Mouse (Mus musculus) lung, postnatal 36 days (tissue): ENCODE data around the gene Sidt1.
"Not testable (repeated sequence)": the region's sequence is repeated elsewhere in the genome, so short reads cannot be mapped to it uniquely, and the experiment has no call there.

Experiments used
- DNase-seq: peaks from one replicate; pipeline ENCODE4 v3.0.0; 2022; ENCODE audit warnings: mixed read lengths

Gene Sidt1

GRCm38 (mm10) chr16:44302126-44302892, 30.7 kb downstream of the Sidt1 start:
- no peak for DNase-seq

- DNase-seq, result peak; percentile 22
Observed at GRCm38 (mm10) chr16:44299438-44300093, 33.4 kb downstream of the Sidt1 start.

- no peak for DNase-seq
Observed at GRCm38 (mm10) chr16:44293960-44294359, 39.0 kb downstream of the Sidt1 start.

GRCm38 (mm10) chr16:44292681-44293080, 40.3 kb downstream of the Sidt1 start:
- not testable (repeated sequence) for DNase-seq

- DNase-seq, result no peak
Observed at GRCm38 (mm10) chr16:44289004-44289648, 43.9 kb downstream of the Sidt1 start.

GRCm38 (mm10) chr16:44287356-44287950, 45.5 kb downstream of the Sidt1 start:
- DNase-seq, result no peak

GRCm38 (mm10) chr16:44282614-44283325, 50.2 kb downstream of the Sidt1 start:
- no peak for DNase-seq

GRCm38 (mm10) chr16:44282036-44282435, 51.0 kb downstream of the Sidt1 start:
- DNase-seq, result no peak

- DNase-seq, result no peak
Observed at GRCm38 (mm10) chr16:44280806-44281205, 52.2 kb downstream of the Sidt1 start.

- no peak for DNase-seq
Observed at GRCm38 (mm10) chr16:44277212-44277611, 55.8 kb downstream of the Sidt1 start.

GRCm38 (mm10) chr16:44271371-44272038, 61.5 kb downstream of the Sidt1 start:
- DNase-seq, result no peak

GRCm38 (mm10) chr16:44270606-44271005, 62.4 kb downstream of the Sidt1 start:
- DNase-seq, result peak; percentile 10

- DNase-seq, result no peak
Observed at GRCm38 (mm10) chr16:44269578-44269977, 63.4 kb downstream of the Sidt1 start.

- no peak for DNase-seq
Observed at GRCm38 (mm10) chr16:44268541-44269215, 64.3 kb downstream of the Sidt1 start.

- no peak for DNase-seq
Observed at GRCm38 (mm10) chr16:44265562-44265961, 67.4 kb downstream of the Sidt1 start.

GRCm38 (mm10) chr16:44264916-44265315, 68.1 kb downstream of the Sidt1 start:
- DNase-seq, result no peak

GRCm38 (mm10) chr16:44257476-44257875, 75.5 kb downstream of the Sidt1 start:
- no peak for DNase-seq

- DNase-seq, result peak; percentile 12
Observed at GRCm38 (mm10) chr16:44254698-44255097, 78.3 kb downstream of the Sidt1 start.

- no peak for DNase-seq
Observed at GRCm38 (mm10) chr16:44253797-44254634, 79.0 kb downstream of the Sidt1 start.

- DNase-seq, result no peak
Observed at GRCm38 (mm10) chr16:44252735-44253134, 80.3 kb downstream of the Sidt1 start.

- no peak for DNase-seq
Observed at GRCm38 (mm10) chr16:44249985-44250384, 83.0 kb downstream of the Sidt1 start.
